Mouse (Mus musculus): ENCODE results near the gene Psmb9. TPM values are rescaled to one million over a fixed set of nuclear protein-coding genes. Genes with fewer than 3 reads are reported as not detected.
A peak's percentile ranks its signal among the peaks of the same experiment; 100 is the strongest.
"Not testable (repeated sequence)": the region's sequence is repeated elsewhere in the genome, so short reads cannot be mapped to it uniquely, and the experiment has no call there.

Gene Psmb9
- polyA plus RNA-seq, 1 experiment from 2014 or later, result 0.63 TPM

DNA sequence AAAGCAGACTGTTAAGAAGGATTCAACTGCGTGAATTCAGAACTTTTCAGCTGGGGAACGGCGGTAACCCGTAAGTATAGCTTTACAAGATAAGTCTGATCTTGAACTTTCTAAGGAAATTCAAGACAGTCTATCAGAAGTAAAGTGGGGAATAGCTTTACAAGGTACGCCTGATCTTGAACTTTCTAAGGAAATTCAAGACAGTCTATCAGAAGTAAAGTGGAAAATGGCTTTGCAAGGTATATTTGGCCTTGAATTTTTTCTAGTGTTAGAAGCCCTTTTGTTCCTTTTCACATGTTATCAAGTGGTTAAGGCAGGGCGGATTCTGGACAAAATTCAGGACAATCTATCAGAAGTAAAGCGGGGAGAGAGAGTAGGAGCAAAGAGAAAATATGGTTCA is 32.2 kb upstream of the Psmb9 start:
- H3K27ac ChIP-seq (ENCODE audit: low read depth, low read length); H3K9me3 ChIP-seq (ENCODE audit: control insufficient read depth, low read length); H3K36me3 ChIP-seq (ENCODE audit: control insufficient read depth, insufficient read depth, low read length); H3K4me3 ChIP-seq (ENCODE audit: low read depth, low read length); H3K4me1 ChIP-seq (ENCODE audit: control insufficient read depth, insufficient read depth, low read length); H3K9ac ChIP-seq (replicated peaks; ENCODE audit: low read depth, low read length); ATAC-seq (ENCODE audit: low read depth); H3K4me2 ChIP-seq (ENCODE audit: low read depth, low read length); H3K27me3 ChIP-seq (ENCODE audit: control insufficient read depth, insufficient read depth, low read length): not testable (repeated sequence)
- 100% methylated on average over 3 of the region's 7 CpGs for WGBS

GRCm38 (mm10) chr17:34219096-34219495 is 31.5 kb upstream of the Psmb9 start:
- not testable (repeated sequence) for H3K27me3 ChIP-seq (ENCODE audit: control insufficient read depth, insufficient read depth, low read length); H3K9ac ChIP-seq (replicated peaks; ENCODE audit: low read depth, low read length); ATAC-seq (ENCODE audit: low read depth); H3K36me3 ChIP-seq (ENCODE audit: control insufficient read depth, insufficient read depth, low read length); H3K4me2 ChIP-seq (ENCODE audit: low read depth, low read length); H3K9me3 ChIP-seq (ENCODE audit: control insufficient read depth, low read length); H3K4me1 ChIP-seq (ENCODE audit: control insufficient read depth, insufficient read depth, low read length); H3K27ac ChIP-seq (ENCODE audit: low read depth, low read length); H3K4me3 ChIP-seq (ENCODE audit: low read depth, low read length)
- 87% methylated on average over 8 of the region's 11 CpGs for WGBS

DNA sequence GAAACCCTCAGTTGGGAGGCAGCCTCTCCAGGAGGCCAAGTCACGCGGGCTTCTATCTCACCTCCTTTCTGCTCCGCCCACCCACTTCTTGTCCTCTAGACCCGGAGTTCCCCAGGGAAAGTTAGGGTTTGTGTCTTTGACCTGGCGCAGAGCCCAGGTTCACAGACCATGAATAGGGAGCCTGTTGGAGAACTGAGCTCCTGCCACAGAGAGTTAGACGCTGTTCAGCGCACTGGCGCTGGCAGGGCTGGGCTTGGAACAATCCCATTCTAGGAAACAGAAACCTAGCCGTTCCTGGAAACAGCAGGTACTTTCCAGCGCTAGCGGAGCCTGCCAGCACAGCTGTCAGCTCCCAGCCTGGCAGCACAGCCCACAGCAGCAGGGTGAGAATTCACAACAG is 31.1 kb upstream of the Psmb9 start:
- WGBS, result 78% methylated on average over 11 of the region's 11 CpGs
- Histone ChIP-seq H3K27me3 (ENCODE audit: control insufficient read depth, insufficient read depth, low read length) (0 out of 2 replicates have a peak, but pooled peaks cover 4% of the 10 kb centered on the region), H3K4me1 (ENCODE audit: control insufficient read depth, insufficient read depth, low read length) (no peaks in the 10 kb centered on the region), H3K4me3 (ENCODE audit: low read depth, low read length) (no peak overlapping the region), H3K27ac (ENCODE audit: low read depth, low read length) (no peak overlapping the region), H3K36me3 (ENCODE audit: control insufficient read depth, insufficient read depth, low read length) (no peaks in the 10 kb centered on the region), H3K9me3 (ENCODE audit: control insufficient read depth, low read length) (no peaks in the 10 kb centered on the region), H3K9ac (replicated peaks; ENCODE audit: low read depth, low read length) (no peak overlapping the region), H3K4me2 (ENCODE audit: low read depth, low read length) (no peak overlapping the region)
- ATAC-seq (ENCODE audit: low read depth), result no peak

GRCm38 (mm10) chr17:34217986-34218385 is 30.4 kb upstream of the Psmb9 start:
- WGBS, result 90% methylated on average over 5 of the region's 5 CpGs
- Histone ChIP-seq H3K9me3 (ENCODE audit: control insufficient read depth, low read length) (no peaks in the 10 kb centered on the region), H3K4me2 (ENCODE audit: low read depth, low read length) (no peak overlapping the region), H3K4me3 (ENCODE audit: low read depth, low read length) (no peak overlapping the region), H3K27ac (ENCODE audit: low read depth, low read length) (no peak overlapping the region), H3K4me1 (ENCODE audit: control insufficient read depth, insufficient read depth, low read length) (no peaks in the 10 kb centered on the region), H3K27me3 (ENCODE audit: control insufficient read depth, insufficient read depth, low read length) (0 out of 2 replicates have a peak, but pooled peaks cover 4% of the 10 kb centered on the region), H3K9ac (replicated peaks; ENCODE audit: low read depth, low read length) (no peak overlapping the region), H3K36me3 (ENCODE audit: control insufficient read depth, insufficient read depth, low read length) (no peaks in the 10 kb centered on the region)
- no peak for ATAC-seq (ENCODE audit: low read depth)

DNA sequence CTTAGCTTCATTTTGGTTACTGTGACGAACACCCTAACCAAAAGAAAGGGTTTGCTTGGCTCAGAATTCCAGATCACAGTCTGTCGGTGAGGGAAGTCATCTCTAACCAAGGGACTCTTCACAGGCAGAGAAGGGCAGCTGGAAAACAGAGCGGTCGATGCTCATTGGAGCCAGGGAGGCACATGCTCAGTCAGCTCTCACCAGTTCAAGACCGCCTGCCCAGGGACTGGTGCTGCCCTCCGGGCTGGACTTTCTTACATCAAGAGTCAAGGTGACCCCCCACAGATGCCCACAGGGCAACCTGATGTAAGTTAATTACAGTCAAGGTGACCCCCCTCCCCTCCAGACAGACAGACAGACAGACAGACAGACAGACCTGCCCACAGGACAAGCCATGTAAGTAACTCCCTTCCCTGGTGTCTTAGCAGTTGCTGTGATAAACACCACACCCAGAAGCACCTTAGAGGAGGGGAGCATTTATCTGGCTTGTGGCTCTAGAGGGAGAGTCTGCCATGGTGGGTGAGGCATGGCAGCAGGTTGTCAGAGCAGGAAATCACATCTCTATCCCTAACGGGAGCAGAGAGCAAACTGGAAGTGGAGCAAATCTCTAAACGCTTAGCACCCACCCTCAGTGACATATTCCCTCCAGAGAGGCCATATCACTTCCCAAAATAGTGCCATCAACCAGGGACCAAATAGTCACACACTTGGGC is 29.8 kb upstream of the Psmb9 start:
- H3K36me3 ChIP-seq (ENCODE audit: control insufficient read depth, insufficient read depth, low read length), result no peaks in the 10 kb centered on the region
- H3K9me3 ChIP-seq (ENCODE audit: control insufficient read depth, low read length), result no peaks in the 10 kb centered on the region
- H3K4me1 ChIP-seq (ENCODE audit: control insufficient read depth, insufficient read depth, low read length), result no peaks in the 10 kb centered on the region
- 0 out of 2 replicates have a peak, but pooled peaks cover 4% of the 10 kb centered on the region for H3K27me3 ChIP-seq (ENCODE audit: control insufficient read depth, insufficient read depth, low read length)
- no peak overlapping the region for H3K9ac ChIP-seq (replicated peaks; ENCODE audit: low read depth, low read length)
- no peak overlapping the region for H3K4me3 ChIP-seq (ENCODE audit: low read depth, low read length)
- 92% methylated on average over 8 of the region's 8 CpGs for WGBS
- H3K4me2 ChIP-seq (ENCODE audit: low read depth, low read length), result no peak overlapping the region
- no peak for ATAC-seq (ENCODE audit: low read depth)
- no peak overlapping the region for H3K27ac ChIP-seq (ENCODE audit: low read depth, low read length)

- WGBS, result 90% methylated on average over 12 of the region's 12 CpGs
- Histone ChIP-seq H3K4me2 (ENCODE audit: low read depth, low read length) (no peak overlapping the region), H3K9me3 (ENCODE audit: control insufficient read depth, low read length) (no peaks in the 10 kb centered on the region), H3K4me3 (ENCODE audit: low read depth, low read length) (no peak overlapping the region), H3K27ac (ENCODE audit: low read depth, low read length) (no peak overlapping the region), H3K4me1 (ENCODE audit: control insufficient read depth, insufficient read depth, low read length) (no peaks in the 10 kb centered on the region), H3K27me3 (ENCODE audit: control insufficient read depth, insufficient read depth, low read length) (0 out of 2 replicates have a peak, but pooled peaks cover 4% of the 10 kb centered on the region), H3K36me3 (ENCODE audit: control insufficient read depth, insufficient read depth, low read length) (no peaks in the 10 kb centered on the region), H3K9ac (replicated peaks; ENCODE audit: low read depth, low read length) (no peak overlapping the region)
- ATAC-seq (ENCODE audit: low read depth), result no peak
Observed at GRCm38 (mm10) chr17:34215176-34215575, 27.6 kb upstream of the Psmb9 start.

DNA sequence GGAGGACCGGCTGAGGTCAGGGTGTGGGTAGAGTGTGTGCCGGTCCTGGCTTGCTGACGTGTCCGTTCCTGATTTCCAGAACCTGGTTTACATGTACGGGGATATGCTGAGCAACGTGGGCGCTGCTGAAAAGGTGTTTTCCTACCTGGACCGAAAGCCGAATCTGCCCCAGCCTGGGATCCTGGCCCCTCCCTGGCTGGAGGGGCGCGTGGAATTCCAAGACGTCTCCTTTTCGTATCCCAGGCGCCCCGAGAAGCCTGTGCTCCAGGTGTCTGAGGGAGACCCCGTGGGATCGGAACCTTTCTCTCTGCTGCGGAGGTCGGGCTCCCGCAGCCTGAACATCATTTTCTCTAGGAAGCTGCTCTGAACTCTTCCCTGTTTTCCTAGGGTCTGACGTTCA is 26.4 kb upstream of the Psmb9 start:
- no peaks in the 10 kb centered on the region for H3K4me1 ChIP-seq (ENCODE audit: control insufficient read depth, insufficient read depth, low read length)
- WGBS, result 42% methylated on average over 21 of the region's 21 CpGs
- H3K4me3 ChIP-seq (ENCODE audit: low read depth, low read length), result no peak overlapping the region
- H3K4me2 ChIP-seq (ENCODE audit: low read depth, low read length), result no peak overlapping the region
- H3K9ac ChIP-seq (replicated peaks; ENCODE audit: low read depth, low read length), result 0 out of 2 replicates have a peak overlapping the region, but pooled peaks have one; percentile 2
- no peak overlapping the region for H3K27ac ChIP-seq (ENCODE audit: low read depth, low read length)
- ATAC-seq (ENCODE audit: low read depth), result no peak
- H3K27me3 ChIP-seq (ENCODE audit: control insufficient read depth, insufficient read depth, low read length), result 0 out of 2 replicates have a peak, but pooled peaks cover 4% of the 10 kb centered on the region
- no peaks in the 10 kb centered on the region for H3K9me3 ChIP-seq (ENCODE audit: control insufficient read depth, low read length)
- no peaks in the 10 kb centered on the region for H3K36me3 ChIP-seq (ENCODE audit: control insufficient read depth, insufficient read depth, low read length)

DNA sequence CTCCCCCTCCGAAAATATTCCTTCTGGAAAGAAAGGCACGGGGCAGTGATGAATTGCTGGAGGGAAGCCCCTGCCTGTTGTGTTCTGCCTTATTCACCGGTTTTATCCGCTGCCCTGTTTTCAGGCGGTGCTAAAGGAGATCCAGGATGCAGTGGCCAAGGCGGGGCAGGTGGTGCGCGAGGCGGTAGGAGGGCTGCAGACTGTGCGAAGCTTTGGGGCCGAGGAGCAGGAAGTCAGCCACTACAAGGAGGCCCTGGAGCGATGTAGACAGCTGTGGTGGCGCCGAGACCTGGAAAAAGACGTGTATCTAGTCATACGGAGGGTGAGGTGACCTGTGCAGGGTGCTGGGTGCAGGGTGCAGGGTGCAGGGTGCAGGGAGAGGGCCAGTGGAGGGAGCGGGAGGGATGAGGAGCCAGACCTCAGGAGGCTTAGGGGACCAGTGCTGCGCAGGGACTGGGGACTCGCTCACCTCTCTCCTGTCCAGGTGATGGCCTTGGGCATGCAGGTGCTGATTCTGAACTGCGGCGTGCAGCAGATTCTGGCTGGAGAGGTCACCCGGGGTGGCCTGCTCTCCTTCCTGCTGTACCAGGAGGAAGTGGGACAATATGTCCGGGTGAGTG is 24.3 kb upstream of the Psmb9 start:
- H3K4me3 ChIP-seq (ENCODE audit: low read depth, low read length), result no peak overlapping the region
- H3K36me3 ChIP-seq (ENCODE audit: control insufficient read depth, insufficient read depth, low read length), result no peaks in the 10 kb centered on the region
- no peaks in the 10 kb centered on the region for H3K4me1 ChIP-seq (ENCODE audit: control insufficient read depth, insufficient read depth, low read length)
- H3K27ac ChIP-seq (ENCODE audit: low read depth, low read length), result no peak overlapping the region
- peak overlapping the region; percentile 21; the same call in 1 of the 2 replicates for H3K9ac ChIP-seq (replicated peaks; ENCODE audit: low read depth, low read length)
- no peaks in the 10 kb centered on the region for H3K9me3 ChIP-seq (ENCODE audit: control insufficient read depth, low read length)
- 0 out of 2 replicates have a peak, but pooled peaks cover 4% of the 10 kb centered on the region for H3K27me3 ChIP-seq (ENCODE audit: control insufficient read depth, insufficient read depth, low read length)
- 0 out of 2 replicates have a peak overlapping the region, but pooled peaks have one; percentile 16 for H3K4me2 ChIP-seq (ENCODE audit: low read depth, low read length)
- 25% methylated on average over 22 of the region's 23 CpGs for WGBS
- ATAC-seq (ENCODE audit: low read depth), result no peak

DNA sequence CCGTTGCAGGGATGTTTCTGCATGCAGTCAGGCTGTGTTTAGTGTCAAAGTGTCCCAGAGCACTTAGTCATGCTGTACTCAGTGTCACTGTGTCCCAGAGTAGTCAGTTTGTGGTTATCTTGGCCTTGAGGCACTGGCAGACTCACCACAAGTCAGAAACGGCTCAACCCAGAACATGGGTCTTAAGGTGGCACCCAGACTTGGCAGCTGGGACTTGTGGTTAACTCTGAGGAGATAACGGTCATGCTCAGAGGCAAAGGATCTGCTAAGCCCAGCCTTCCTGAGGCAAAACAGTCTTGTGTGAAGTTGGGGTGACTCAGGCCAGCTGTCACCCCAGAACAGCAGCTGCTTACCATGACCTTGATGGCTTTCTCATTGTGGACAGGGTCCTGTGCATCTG is 23.0 kb upstream of the Psmb9 start:
- no peak for ATAC-seq (ENCODE audit: low read depth)
- no peak overlapping the region for H3K9ac ChIP-seq (replicated peaks; ENCODE audit: low read depth, low read length)
- no peaks in the 10 kb centered on the region for H3K36me3 ChIP-seq (ENCODE audit: control insufficient read depth, insufficient read depth, low read length)
- no peak overlapping the region for H3K4me3 ChIP-seq (ENCODE audit: low read depth, low read length)
- peaks cover 5% of the 10 kb centered on the region; the same call in 1 of the 2 replicates for H3K27me3 ChIP-seq (ENCODE audit: control insufficient read depth, insufficient read depth, low read length)
- H3K27ac ChIP-seq (ENCODE audit: low read depth, low read length), result no peak overlapping the region
- 81% methylated on average over 3 of the region's 3 CpGs for WGBS
- H3K4me1 ChIP-seq (ENCODE audit: control insufficient read depth, insufficient read depth, low read length), result no peaks in the 10 kb centered on the region
- H3K4me2 ChIP-seq (ENCODE audit: low read depth, low read length), result no peak overlapping the region
- no peaks in the 10 kb centered on the region for H3K9me3 ChIP-seq (ENCODE audit: control insufficient read depth, low read length)
